Mouse (Mus musculus) adrenal gland, adult 18-20 months (tissue): Measurements from ENCODE around the gene Phlpp1. TPM values are rescaled to one million over a fixed set of nuclear protein-coding genes. Genes with fewer than 3 reads are reported as not detected.
"Not testable (repeated sequence)": the region's sequence is repeated elsewhere in the genome, so short reads cannot be mapped to it uniquely, and the experiment has no call there.

ENCODE experiments used
- DNase-seq, 2 experiments: peaks; one replicate each; pipeline ENCODE4 v3.0.0; 2021 to 2022; ENCODE audit warnings: low spot score in 2 of 2
- total RNA-seq, 2 experiments: library from RNA; stranded (reverse); gene quantifications; 1 replicate in 1 of 2; 2 replicates in 1 of 2; pipeline ENCODE4 v1.2.3; 2021

The Phlpp1 gene
- total RNA-seq, 2 experiments from 2014 or later, result 13.2 to 17.3 TPM

- DNase-seq, result no peak
Measured at GRCm38 (mm10) chr1:106289580-106289979, 118.0 kb downstream of the Phlpp1 start.

- no peak for DNase-seq
Measured at GRCm38 (mm10) chr1:106309394-106310039, 138.0 kb downstream of the Phlpp1 start.

DNA sequence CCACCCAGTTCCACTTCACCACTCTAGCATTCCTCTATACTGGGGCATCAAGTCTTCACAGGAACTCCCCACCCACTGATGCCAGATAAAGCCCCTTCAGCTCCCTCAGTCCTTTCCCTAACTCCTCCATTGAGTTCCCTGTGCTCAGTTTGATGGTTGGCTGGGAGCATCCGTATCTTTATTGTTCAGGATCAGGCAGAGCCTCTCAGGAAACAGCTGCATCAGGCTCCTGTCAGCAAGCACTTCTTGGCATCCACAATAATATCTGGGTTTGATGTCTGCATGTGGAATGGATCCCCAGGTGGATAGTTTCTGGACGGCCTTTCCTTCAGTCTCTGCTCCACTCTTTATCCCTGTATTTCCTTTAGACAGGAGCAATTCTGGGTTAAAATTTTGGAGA, 138.7 kb downstream of the Phlpp1 start:
- no peak for DNase-seq

DNA sequence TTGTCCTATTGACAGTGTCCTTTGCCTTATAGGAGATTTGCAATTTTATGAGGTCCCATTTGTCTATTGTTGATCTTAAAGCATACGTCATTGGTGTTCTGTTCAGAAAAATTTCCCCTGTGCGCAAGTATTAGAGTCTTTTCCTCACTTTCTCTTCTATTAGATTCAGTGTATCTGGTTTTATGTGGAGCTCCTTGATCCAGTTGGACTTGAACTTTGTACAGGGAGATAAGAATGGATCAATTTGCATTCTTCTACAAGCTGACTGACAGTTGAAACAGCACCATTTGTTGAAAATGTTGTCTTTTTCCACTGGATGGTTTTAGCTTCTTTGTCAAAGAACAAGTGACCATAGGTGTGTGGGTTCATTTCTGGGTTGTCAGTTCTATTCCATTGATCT, 140.3 kb downstream of the Phlpp1 start:
- DNase-seq, result not testable (repeated sequence)

- no peak for DNase-seq
Measured at GRCm38 (mm10) chr1:106314476-106314875, 142.9 kb downstream of the Phlpp1 start.

- no peak for DNase-seq
Measured at GRCm38 (mm10) chr1:106316641-106317304, 145.2 kb downstream of the Phlpp1 start.

DNA sequence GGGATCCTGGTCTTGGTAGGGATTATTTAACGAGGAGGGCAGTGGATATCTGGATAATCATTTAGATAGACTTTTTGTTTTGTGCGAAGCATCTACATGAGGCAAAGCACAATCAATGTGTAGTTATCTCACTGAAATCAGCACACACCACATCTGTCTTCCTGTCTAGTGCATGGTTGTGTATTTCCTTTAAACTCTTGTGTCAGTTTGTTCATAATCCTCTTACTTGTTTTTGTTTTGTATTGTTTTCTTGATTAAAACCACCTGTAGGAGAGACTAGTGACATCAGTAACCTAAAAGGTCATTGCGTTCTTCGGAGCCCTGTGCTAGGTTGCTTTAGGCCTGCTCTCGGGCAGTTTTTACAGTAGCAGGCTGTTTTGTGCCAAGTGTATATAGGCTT, 146.8 kb downstream of the Phlpp1 start:
- DNase-seq, result no peak

GRCm38 (mm10) chr1:106320583-106320982, 149.0 kb downstream of the Phlpp1 start:
- DNase-seq, result no peak

- no peak for DNase-seq
Measured at GRCm38 (mm10) chr1:106321432-106322126, 150.0 kb downstream of the Phlpp1 start.

DNA sequence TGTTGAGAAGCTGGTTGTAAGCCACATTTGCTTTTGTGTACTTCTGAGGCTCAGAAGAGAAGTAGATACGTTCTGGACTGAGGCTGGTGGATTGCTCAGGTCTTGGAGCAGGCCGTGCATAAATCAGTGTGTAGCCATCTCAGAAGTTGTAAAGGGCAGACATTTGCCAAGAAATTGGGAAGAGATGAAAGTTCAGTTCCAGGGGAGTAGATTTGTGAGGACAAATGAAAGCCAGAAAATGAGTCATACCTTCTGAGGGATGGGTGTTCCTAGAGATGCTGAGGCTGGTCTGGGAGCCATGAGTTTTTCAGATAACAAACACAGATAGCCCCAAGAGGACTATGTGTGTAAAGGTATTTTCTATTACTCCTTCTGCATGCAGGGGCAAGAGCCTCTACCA, 155.1 kb downstream of the Phlpp1 start:
- no peak for DNase-seq

- DNase-seq, result no peak
Measured at GRCm38 (mm10) chr1:106342100-106342499, 170.5 kb downstream of the Phlpp1 start.

- DNase-seq, result no peak
Measured at GRCm38 (mm10) chr1:106345265-106345664, 173.7 kb downstream of the Phlpp1 start.

DNA sequence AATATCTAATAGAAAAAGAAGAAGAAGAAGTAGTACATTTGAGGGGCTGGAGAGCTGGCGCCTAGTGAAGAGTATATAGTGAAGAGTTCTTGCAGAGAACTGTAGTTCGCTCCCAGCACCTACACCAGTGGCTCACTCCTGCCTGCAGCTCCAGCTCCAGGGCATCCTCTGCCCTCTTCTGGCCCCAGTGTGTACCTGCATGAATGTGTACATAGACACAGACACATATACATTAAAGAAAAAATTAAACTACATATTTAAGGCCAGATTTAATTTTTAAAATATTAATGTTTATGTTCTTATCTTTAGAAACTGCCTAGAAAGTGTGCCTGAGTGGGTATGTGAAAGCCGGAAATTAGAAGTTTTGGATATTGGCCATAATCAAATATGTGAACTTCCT, 175.2 kb downstream of the Phlpp1 start:
- no peak for DNase-seq

DNA sequence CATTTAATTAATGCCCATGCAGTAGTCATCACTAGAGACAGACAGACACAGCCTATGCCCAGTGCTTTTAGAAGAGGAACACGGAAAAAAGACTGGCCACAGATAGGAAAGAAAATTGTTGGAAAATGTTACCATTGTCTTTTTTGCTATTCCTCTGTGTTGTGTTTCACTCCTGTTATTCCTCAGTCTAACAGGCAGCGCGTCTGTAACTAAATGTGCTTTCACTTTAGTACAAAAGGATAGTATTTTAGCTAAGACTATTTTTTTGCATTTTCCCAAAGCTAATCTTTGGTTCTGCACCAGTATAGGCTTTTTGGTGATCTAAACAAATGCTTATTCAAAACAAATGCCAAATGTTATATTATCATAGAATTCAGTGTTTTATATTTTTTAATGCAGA, 177.6 kb downstream of the Phlpp1 start:
- DNase-seq, result no peak

DNA sequence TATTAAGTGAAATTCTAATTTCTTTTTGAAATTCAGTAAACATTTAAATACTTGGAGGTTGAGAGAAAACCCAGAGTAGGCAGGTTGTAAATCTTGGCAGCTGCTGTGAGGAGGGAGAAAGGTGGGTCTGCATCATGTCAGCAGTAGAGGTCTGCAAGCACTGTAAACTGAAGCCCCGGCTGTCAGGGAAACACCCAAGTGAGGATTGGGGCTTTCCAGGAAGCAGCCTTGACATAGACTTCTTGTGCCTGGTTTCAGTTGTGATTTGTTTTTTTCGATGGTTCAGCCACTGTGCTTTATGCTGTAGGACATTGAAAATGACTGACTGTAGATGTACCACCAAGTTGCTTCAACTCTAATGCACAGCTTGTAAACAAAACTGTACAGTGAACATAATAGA, 180.0 kb downstream of the Phlpp1 start:
- DNase-seq, result no peak

- DNase-seq, result no peak
Measured at GRCm38 (mm10) chr1:106352801-106353511, 181.4 kb downstream of the Phlpp1 start.

- DNase-seq, result no peak
Measured at GRCm38 (mm10) chr1:106353993-106354392, 182.4 kb downstream of the Phlpp1 start.

DNA sequence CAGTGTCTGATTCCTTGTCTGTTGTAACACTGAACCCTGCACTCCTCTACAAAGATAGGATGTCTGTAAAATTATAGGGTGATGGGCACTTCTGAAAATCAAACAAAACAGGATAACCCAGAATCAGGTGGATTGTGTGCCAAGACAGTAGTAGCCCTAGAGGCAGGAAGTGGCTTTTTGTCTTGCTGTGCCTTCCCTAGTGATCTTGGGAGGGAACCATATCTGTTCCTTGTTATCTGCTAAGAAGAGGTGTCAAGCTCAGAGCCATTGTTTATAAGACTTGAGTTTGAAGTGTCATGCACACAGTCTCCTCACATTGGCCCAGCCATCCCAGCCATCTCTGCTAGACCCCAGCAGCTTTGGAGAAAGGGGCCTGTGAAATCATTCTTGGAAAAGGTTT, 187.9 kb downstream of the Phlpp1 start:
- DNase-seq, result no peak

DNA sequence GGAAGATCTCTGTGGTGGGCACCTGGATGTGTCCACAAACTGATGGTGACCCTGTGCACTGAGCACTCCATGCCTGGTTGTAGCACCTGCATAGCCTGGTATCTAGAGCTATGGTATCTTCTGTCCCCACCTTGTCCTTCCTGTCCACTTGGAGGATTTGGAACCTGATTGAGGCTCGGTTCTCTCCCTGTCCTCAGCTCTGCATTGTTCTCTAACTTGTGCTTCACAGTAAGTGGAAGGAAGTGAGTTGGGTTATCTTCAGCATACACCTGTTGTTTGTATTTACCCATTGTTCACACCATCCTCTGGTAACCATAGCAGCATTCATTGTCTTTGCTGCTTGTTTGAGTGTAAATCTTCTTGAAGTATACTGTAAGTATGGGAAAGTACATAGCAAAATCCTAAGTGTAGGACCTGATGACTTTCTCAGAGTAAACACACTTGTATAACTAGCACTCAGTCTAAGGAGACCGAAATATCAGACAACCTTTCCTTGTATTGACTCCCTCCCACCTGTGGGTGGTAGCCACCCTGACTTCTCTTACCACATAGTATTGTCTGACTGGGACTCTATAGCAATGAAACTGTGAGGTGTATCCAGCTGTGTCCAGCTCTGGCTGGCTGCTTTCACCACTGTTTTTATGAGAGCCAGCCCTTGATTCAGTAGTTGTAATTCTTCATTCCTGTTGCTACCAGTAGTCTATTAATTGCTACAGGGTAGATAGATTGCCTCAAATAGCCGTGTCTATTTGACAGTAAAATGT, 191.5 kb downstream of the Phlpp1 start:
- DNase-seq, result no peak

GRCm38 (mm10) chr1:106369330-106369729, 197.8 kb downstream of the Phlpp1 start:
- no peak for DNase-seq

- no peak for DNase-seq
Measured at GRCm38 (mm10) chr1:106372446-106372845, 200.9 kb downstream of the Phlpp1 start.
